Mouse (Mus musculus): Measurements from ENCODE around the gene Msh6.
"Not testable (repeated sequence)": the region's sequence is repeated elsewhere in the genome, so short reads cannot be mapped to it uniquely, and the experiment has no call there.

Msh6 gene

GRCm38 (mm10) chr17:87974629-87975228, at the start of gene Msh6:
TSS of gene Msh6 (plus strand) at chr17:87975062.
- peak; percentile 95 for DNase-seq (ENCODE audit: low read depth, low spot score)

DNA sequence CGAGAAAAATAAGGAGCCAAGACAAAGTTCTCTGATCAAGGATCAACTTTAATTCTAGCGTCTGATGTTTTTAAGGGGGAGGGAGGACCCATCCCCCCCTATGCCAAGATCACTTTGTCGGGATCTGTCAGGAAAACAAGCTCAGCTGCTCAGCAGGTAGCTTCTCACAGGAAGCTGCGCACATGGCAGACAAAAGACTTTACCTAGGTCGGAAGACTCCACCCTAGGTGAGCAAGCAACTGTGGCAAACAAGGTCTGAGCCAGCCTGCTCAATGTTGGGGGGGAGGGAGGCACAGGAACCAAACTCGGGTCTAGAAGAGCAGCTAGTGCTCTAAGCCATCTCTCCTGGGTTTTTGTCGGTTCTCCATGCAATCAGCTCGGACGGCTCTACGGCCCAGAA, 40.5 kb upstream of the Msh6 start:
- peak; percentile 79 for DNase-seq (ENCODE audit: low read depth, low spot score)

- peak; percentile 76 for DNase-seq (ENCODE audit: low read depth, low spot score)
Observed at GRCm38 (mm10) chr17:87934736-87935135, 40.1 kb upstream of the Msh6 start.

GRCm38 (mm10) chr17:87936156-87936555, 38.7 kb upstream of the Msh6 start:
- no peak for DNase-seq (ENCODE audit: low read depth, low spot score)

DNA sequence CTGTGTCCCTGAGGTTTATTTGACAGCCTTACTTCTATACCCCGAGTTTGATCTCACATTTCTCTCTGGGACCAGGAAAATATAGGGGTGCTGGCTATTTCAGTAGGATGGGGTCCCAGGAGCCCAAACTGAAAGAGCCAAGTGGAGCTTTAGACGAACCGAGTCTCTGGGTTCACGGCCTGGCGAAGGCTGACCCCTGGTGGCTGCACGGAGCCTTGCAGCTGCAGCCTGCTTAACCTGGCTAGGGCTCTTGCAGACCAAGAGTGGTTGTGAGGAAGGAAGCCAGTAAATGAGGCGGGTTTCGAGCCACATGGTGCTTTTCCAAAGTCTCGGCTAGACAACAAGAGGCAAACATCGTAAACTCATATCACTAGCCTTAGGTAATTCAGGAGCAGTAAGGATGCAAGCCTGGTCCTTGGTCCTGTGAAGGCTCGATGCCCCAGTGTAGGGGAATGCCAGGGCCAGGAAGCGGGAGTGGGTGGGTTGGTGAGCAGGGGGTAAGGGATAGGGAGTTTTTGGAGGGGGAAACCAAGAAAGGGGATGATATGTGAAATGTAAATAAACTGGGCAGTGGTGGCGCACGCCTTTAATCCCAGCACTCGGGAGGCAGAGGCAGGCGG, 25.8 kb upstream of the Msh6 start:
- DNase-seq (ENCODE audit: low read depth, low spot score): peak; percentile 83

- not testable (repeated sequence) for DNase-seq (ENCODE audit: low read depth, low spot score)
Observed at GRCm38 (mm10) chr17:87954618-87955124, 20.2 kb upstream of the Msh6 start.

DNA sequence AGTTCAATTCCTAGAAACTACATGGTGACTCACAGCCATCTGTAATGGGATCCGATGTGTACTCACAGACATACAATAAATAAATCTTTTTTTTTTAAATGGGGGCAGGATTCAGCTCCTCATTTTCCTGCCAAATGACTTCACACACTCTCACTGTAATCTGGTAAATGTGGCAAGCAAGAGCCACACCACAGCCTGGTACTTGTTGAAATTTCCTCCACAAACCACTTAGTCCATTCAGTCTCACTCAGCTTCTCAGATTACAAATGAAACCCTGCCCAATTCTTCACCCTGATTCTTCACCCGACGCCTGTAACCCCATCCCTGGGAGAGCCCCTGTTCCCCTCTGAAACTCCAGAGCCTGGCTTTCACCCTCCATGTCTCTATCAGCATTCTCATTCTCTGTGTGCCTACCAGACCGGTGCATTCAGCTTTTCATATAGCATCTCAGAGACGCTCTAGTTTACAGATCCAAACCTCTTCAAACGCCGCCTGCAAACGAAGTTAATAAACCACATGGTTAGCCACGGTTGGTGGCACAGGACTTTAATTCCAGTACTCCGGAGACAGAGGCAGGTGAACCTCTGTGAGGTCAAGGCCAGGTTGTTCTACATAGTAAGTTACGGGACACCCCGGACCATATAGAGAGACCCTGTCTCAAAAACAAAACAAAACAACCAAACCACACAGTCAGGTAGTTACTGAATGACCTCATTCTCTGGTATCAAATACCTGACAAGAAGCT, 17.6 kb upstream of the Msh6 start:
- DNase-seq (ENCODE audit: low read depth, low spot score): no peak

DNA sequence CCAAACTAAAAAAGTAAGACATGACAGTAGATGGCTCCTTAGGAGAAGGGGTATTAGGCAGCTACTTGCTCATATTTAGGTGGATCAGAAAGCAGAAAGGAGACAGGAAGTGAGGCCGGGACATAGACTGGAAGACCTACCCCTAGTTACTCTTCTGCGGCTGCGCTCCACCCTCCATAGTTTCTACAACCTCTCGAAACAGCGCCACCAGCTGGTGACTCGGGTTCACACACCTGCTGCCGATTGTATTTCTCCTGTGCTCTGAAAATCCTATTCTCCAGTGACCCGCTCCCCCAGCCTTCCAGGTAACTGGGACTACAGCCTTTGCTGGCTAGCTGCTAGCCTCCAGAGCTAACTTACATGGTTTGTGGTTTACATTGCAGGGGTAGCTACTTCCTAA, 16.6 kb upstream of the Msh6 start:
- DNase-seq (ENCODE audit: low read depth, low spot score): peak; percentile 73

GRCm38 (mm10) chr17:87959406-87959805, 15.5 kb upstream of the Msh6 start:
- not testable (repeated sequence) for DNase-seq (ENCODE audit: low read depth, low spot score)

DNA sequence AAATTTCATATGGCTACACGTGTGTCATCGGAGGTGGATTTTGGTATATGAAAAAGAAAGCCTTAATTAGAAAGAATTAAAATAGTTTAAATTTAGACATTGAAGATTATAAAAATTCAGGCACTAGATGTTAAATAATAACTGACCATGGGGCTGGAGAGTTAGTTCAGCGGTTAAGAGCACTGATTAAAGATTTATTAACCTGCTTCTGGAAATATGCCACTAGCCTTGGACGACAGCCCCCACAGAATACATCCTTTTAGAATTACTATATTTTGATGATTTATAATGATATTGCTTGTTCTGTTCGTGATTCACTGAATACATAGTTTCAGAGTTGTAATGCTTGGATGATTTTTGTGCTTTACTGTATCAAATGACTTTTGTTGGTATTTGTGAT, 14.9 kb upstream of the Msh6 start:
- not testable (repeated sequence) for DNase-seq (ENCODE audit: low read depth, low spot score)

DNA sequence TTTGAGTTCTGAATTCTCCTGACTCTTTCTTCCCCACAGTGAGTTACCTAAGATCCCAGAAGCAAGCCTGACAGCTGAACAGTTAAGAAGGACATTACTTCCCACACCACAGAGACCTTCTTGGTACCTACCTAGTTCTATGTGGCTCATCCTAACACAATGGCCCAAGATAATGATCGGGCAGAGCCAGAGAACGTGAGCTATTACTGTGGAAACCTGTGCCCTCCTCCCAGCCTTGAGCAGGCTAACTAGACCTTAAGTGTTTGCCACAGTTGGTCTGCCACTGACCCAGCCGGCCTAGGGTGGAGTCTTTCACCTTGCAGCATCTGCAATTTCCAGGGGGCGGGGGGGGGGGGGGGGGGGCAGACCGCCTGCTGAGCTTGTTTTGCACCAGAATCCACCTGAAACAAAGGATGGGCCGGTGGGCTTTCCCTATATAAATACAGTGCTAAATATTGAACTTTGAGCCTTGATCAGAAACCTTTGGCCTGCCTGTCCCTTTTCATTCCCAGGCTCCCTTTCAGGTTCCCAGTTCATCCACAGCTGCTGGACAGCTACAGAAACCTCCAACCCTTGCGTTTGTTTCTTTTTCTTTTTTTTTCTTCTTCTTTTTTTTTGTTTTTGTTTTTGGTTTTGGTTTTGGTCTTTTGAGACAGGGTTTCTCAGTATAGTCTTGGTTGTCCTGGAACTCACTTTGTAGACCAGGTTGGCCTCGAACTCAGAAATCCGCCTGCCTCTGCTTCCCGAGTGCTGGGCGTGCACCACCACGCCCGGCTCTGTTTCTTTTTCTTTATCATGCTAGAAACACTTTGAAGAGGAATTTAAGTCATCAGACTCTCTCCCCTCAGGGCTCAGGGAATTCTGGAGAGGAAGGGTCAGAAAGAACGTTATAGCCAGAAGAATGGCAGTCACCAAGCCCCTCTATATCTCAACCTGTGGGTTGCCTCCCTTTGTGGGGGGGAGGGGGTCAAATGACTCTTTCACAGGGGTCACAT, 11.5 kb upstream of the Msh6 start:
- peak; percentile 85 for DNase-seq (ENCODE audit: low read depth, low spot score)

DNA sequence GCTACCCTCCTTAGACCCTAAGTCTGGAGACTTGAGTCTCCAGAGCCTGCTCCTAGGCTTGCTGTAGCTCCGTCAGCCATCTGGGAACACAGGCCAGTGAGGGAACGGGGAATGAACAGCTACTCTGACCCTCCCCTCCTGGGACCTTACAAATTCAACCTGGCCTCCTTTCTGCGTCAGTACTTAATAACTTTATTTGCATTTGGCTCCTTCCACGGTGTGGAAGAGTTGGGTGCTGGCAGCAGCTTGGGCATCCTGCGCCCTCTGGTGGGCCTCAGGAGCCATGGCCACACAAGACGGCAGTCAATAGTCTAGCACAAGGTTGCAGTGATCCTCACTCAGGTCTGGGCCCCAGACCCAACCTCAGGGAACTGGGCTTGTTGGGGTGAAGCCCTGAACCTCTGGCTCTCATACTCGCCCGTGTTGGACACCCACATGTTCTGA, 6.4 kb upstream of the Msh6 start:
- not testable (repeated sequence) for DNase-seq (ENCODE audit: low read depth, low spot score)

GRCm38 (mm10) chr17:87971696-87972591, 2.9 kb upstream of the Msh6 start:
- DNase-seq (ENCODE audit: low read depth, low spot score): not testable (repeated sequence)

DNA sequence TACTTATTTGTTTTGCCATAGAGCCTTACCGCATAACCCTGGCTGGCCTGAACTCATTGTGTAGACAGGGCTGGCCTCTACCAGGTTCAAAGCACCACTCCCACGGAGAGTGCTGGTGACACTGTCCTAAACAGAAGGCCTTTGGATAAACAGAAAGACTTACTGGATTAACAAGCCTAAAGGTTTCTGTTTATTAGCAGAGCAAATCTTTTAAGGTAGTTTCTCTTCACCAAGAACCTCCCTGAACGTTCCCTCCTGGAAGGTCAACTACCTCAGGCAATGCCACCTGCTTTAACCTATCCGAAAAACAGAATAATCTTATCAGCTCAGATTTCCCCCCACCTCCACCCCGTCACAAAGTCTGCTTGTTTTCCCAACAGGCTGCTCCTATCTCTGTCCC, 2.0 kb upstream of the Msh6 start:
- DNase-seq (ENCODE audit: low read depth, low spot score): no peak

GRCm38 (mm10) chr17:87973261-87974167, 1.3 kb upstream of the Msh6 start:
- DNase-seq (ENCODE audit: low read depth, low spot score): peak; percentile 98

- peak; percentile 61 for DNase-seq (ENCODE audit: low read depth, low spot score)
Observed at GRCm38 (mm10) chr17:87975229-87975853, 479 bp downstream of the Msh6 start.

GRCm38 (mm10) chr17:87976154-87976806, 1.4 kb downstream of the Msh6 start:
- no peak for DNase-seq (ENCODE audit: low read depth, low spot score)

- not testable (repeated sequence) for DNase-seq (ENCODE audit: low read depth, low spot score)
Observed at GRCm38 (mm10) chr17:87976927-87977326, 2.1 kb downstream of the Msh6 start.

All from ES-CJ7 (cell line).